Mouse (Mus musculus) lung, embryonic 15.5 days (tissue): Measurements from ENCODE around the gene Defb22. TPM values are rescaled to one million over a fixed set of nuclear protein-coding genes. Genes with fewer than 3 reads are reported as not detected.

Experiments
- ATAC-seq: fragments of 200-750 bp; cut with Nextera tagmentation; 2 replicates; pipeline ENCODE4 v1.8.0; 2017; ENCODE audit warnings: moderate number of reproducible peaks, borderline replicate concordance; ENCODE audit not compliant: low FRiP score, low TSS enrichment; ENCODE audit errors: extremely low read depth
- H3K27ac ChIP-seq: fragments of 300-500 bp; sonication (generic); 2 replicates; pipeline ENCODE4 v1.5.1; 2015; ENCODE audit warnings: moderate library complexity, mild to moderate bottlenecking, inconsistent platforms
- H3K27me3 ChIP-seq: fragments of 300-500 bp; sonication (generic); 2 replicates; pipeline ENCODE4 v1.6.1; 2015; ENCODE audit warnings: inconsistent platforms
- H3K36me3 ChIP-seq: fragments of 300-500 bp; sonication (generic); 2 replicates; pipeline ENCODE4 v1.6.1; 2015; ENCODE audit warnings: inconsistent platforms
- H3K4me1 ChIP-seq: fragments of 300-500 bp; sonication (generic); 2 replicates; pipeline ENCODE4 v1.6.1; 2015; ENCODE audit warnings: inconsistent platforms
- H3K4me2 ChIP-seq: fragments of 300-500 bp; sonication (generic); 2 replicates; pipeline ENCODE4 v1.6.1; 2015; ENCODE audit warnings: inconsistent platforms, mild to moderate bottlenecking, moderate library complexity
- H3K4me3 ChIP-seq: fragments of 300-500 bp; sonication (generic); 2 replicates; pipeline ENCODE4 v1.5.1; 2015; ENCODE audit warnings: mild to moderate bottlenecking, inconsistent platforms
- H3K9ac ChIP-seq: fragments of 300-500 bp; sonication (generic); 2 replicates; pipeline ENCODE4 v1.6.1; 2015; ENCODE audit warnings: inconsistent platforms
- H3K9me3 ChIP-seq: fragments of 300-500 bp; sonication (generic); 2 replicates; pipeline ENCODE4 v1.6.1; 2016; ENCODE audit warnings: inconsistent platforms
- WGBS: fragments of 180-500 bp; shearing (Covaris S2); methylation state at CpG from one replicate; pipeline ENCODE4 v1.1.7; 2015; 5-methylcytosine and 5-hydroxymethylcytosine counted together
- polyA plus RNA-seq: library from polyadenylated mRNA; unstranded; fragments of >200 nt; fragmentation: Nextera tagmentation; extraction: Ambion mirVana; gene quantifications from 2 replicates; pipeline ENCODE4 v1.2.1, GENCODE M21; 2015

Defb22 gene
- polyA plus RNA-seq, 1 experiment from 2014 or later, result not detected

- no peaks in the 10 kb centered on the region for H3K27me3 ChIP-seq
- no peak for ATAC-seq
- no peak overlapping the region for H3K4me3 ChIP-seq
- no peak overlapping the region for H3K4me2 ChIP-seq
- H3K9me3 ChIP-seq, result no peaks in the 10 kb centered on the region
- no peaks in the 10 kb centered on the region for H3K36me3 ChIP-seq
- no peaks in the 10 kb centered on the region for H3K4me1 ChIP-seq
- no peak overlapping the region for H3K27ac ChIP-seq
- WGBS, result 20% methylated on average over 3 of the region's 3 CpGs
- no peak overlapping the region for H3K9ac ChIP-seq
Observed at GRCm38 (mm10) chr2:152472434-152472833, 17.5 kb downstream of the Defb22 start.

- no peak overlapping the region for H3K4me2 ChIP-seq
- ATAC-seq, result no peak
Observed at GRCm38 (mm10) chr2:152470973-152471372, 19.0 kb downstream of the Defb22 start.

GRCm38 (mm10) chr2:152464570-152465150, 25.3 kb downstream of the Defb22 start, which contains the start of gene Defb23:
Gene Defb23, minus strand, starts transcription at chr2:152464620.
- no peak for ATAC-seq
- Histone ChIP-seq H3K27me3 (no peaks in the 10 kb centered on the region), H3K36me3 (no peaks in the 10 kb centered on the region), H3K4me3 (no peak within 1 kb of the TSS), H3K9me3 (no peaks in the 10 kb centered on the region), H3K9ac (no peak within 1 kb of the TSS), H3K4me1 (no peaks in the 10 kb centered on the region), H3K27ac (no peak within 1 kb of the TSS), H3K4me2 (no peak within 1 kb of the TSS)
- 87% methylated on average over 3 of the region's 3 CpGs for WGBS

More at GRCm38 (mm10) chr2:152470973-152471372, 19.0 kb downstream of the Defb22 start:
- Histone ChIP-seq H3K27me3 (no peaks in the 10 kb centered on the region), H3K36me3 (no peaks in the 10 kb centered on the region), H3K4me1 (no peaks in the 10 kb centered on the region), H3K27ac (no peak overlapping the region), H3K9ac (no peak overlapping the region), H3K4me3 (no peak overlapping the region), H3K9me3 (no peaks in the 10 kb centered on the region)
- WGBS, result 26% methylated on average over 7 of the region's 7 CpGs

DNA sequence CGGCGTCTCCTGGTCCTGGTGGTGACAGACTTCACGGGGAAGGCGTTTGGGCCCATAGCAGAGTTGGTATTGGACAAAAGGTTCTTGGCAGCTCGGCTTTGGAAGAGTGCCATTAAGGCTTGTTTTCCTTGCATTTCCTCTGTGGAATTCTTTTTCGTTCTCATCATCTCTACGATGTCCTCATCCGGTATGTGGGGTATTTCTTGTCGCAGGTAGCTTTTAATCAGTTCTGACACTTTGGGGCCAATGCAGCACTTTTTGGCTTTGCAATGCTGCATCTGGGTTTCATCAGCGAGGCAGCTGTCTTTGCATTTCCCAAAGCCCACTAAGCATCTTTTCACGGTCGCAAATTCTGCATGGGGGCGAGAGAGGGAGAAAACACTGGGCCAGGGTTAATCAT, 30.7 kb downstream of the Defb22 start:
- H3K36me3 ChIP-seq, result no peaks in the 10 kb centered on the region
- ATAC-seq, result no peak
- H3K27ac ChIP-seq, result no peak overlapping the region
- 46% methylated on average over 13 of the region's 13 CpGs for WGBS
- H3K27me3 ChIP-seq, result no peaks in the 10 kb centered on the region
- no peaks in the 10 kb centered on the region for H3K4me1 ChIP-seq
- no peak overlapping the region for H3K9ac ChIP-seq
- H3K9me3 ChIP-seq, result no peaks in the 10 kb centered on the region
- H3K4me2 ChIP-seq, result no peak overlapping the region
- H3K4me3 ChIP-seq, result no peak overlapping the region

DNA sequence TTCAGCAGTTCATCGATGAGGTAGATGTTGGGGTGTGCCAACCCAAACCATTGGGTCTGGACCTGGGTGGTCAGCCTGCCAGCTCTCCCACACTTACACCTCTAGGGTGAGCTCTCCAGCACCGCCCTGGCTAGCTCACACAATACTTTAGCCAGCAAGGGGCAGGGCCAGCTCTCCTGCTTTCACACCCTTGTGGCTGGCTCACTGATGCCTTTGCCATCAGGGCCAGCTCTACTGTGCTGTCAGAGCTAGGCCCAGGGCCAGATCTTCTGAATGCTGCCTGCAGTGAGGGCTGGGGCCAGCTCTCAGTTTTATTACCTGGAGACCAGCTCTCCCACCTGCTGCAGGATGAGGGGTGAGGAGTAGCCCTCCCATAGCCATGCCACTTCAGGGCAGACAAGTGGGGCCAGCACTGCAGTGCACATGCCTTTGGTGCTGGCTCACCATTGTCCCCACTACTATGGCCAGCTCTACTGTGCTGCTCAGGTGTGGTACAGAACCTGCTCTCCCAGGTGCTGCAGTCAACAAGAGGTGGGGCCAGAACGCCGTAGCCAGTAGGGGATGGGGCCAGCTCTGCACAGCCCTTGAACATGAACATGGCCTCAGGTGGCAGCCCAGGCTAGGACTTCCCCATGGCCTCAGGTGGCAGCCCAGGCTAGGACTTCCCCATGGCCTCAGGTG, 37.7 kb downstream of the Defb22 start:
- H3K4me2 ChIP-seq, result no peak overlapping the region
- WGBS, result 62% methylated on average over 4 of the region's 4 CpGs
- peak; percentile 33; the same call in 1 of the 2 replicates for ATAC-seq

DNA sequence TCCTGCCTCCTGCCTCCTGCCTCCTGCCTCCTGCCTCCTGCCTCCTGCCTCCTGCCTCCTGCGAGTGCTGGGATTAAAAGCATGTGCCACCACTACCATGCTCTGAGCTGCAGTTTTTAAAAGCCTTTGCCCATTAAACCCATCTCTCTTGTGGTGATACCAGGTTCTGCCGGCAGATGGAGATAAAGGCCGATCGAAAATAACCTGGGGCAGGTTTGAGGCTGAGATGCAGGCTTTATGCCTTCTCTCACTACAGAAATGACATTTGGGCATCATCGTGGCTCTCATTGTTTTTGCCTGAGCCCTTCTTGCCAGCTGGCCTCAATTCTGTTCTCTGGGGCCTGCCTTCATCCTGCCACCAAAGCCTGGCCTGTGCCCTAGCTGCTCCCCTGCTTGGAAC, 39.7 kb downstream of the Defb22 start:
- Histone ChIP-seq H3K27ac (no peak overlapping the region), H3K9me3 (no peaks in the 10 kb centered on the region), H3K27me3 (no peaks in the 10 kb centered on the region), H3K4me1 (no peaks in the 10 kb centered on the region), H3K9ac (no peak overlapping the region), H3K4me2 (no peak overlapping the region), H3K36me3 (no peaks in the 10 kb centered on the region), H3K4me3 (no peak overlapping the region)
- 3% methylated on average over 5 of the region's 5 CpGs for WGBS
- ATAC-seq, result no peak

More for the DNA sequence above, 37.7 kb downstream of the Defb22 start:
- no peak overlapping the region for H3K9ac ChIP-seq
- no peaks in the 10 kb centered on the region for H3K4me1 ChIP-seq
- no peak overlapping the region for H3K27ac ChIP-seq
- no peak overlapping the region for H3K4me3 ChIP-seq
- H3K9me3 ChIP-seq, result no peaks in the 10 kb centered on the region
- H3K27me3 ChIP-seq, result no peaks in the 10 kb centered on the region
- no peaks in the 10 kb centered on the region for H3K36me3 ChIP-seq

DNA sequence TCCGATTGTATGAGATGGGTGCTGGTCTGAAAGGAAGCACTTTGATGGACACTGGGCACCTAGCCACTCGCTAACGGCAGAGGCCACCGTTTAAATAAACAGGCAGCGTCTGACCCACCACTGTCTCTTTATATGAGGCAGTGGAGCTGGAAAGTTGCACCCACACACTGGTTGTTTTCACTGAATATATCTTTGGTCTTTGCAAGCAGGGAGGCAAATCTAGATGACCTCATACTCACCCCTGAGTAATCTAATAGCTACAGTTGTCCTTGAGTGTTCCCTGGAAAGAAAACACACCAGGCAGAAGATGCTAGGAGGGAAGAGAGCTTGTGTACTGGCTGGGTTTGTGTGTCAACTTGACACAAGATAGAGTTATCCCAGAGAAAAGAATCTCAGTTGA, 42.5 kb downstream of the Defb22 start:
- Histone ChIP-seq H3K9ac (no peak overlapping the region), H3K4me3 (no peak overlapping the region), H3K27ac (no peak overlapping the region), H3K36me3 (no peaks in the 10 kb centered on the region), H3K4me1 (no peaks in the 10 kb centered on the region), H3K27me3 (no peaks in the 10 kb centered on the region), H3K4me2 (no peak overlapping the region), H3K9me3 (no peaks in the 10 kb centered on the region)
- WGBS, result 17% methylated on average over 5 of the region's 5 CpGs
- no peak for ATAC-seq

DNA sequence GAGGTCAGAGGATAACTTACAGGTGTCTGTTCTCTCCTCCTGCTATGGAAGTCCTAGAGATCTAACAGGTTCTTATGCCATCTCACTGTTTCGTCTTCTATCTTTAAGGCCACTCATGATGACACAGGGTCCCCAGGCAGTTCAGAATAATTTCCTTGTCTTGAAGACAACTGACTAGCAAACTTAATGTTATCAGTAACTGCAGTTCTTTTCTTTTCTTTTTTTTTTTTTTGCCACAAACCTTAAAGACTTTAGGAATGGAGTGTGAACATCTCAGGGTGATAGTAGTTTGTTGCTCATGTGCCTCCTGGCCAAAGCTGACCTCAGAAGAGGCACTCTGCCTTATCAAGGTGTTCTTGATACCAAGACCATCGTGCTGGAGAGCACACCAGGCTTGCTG, 43.3 kb downstream of the Defb22 start:
- H3K4me1 ChIP-seq, result no peaks in the 10 kb centered on the region
- no peaks in the 10 kb centered on the region for H3K9me3 ChIP-seq
- H3K9ac ChIP-seq, result no peak overlapping the region
- no peak overlapping the region for H3K4me2 ChIP-seq
- no peak overlapping the region for H3K4me3 ChIP-seq
- no peak overlapping the region for H3K27ac ChIP-seq
- ATAC-seq, result no peak
- H3K27me3 ChIP-seq, result no peaks in the 10 kb centered on the region
- WGBS, result 45% methylated on average over 2 of the region's 2 CpGs
- H3K36me3 ChIP-seq, result no peaks in the 10 kb centered on the region

DNA sequence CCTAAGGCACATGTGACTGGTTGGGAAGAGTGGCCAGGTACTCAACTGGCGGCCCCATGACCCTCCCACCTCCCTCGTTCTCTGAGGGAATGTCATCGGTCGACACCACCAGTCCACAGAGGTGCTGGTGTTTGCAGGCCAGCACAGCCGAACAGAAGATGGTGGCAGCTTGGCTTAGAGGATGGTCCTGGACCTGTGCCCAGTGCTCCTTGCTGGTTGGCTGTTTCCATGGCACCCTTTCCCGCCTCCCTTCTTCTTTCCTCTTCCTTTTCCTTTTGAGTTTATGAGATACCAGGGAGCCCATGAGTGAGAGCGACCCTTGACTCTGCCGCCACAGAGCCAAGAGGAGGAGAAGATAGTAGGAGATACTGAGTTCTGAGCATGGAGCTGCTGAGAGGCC, 46.7 kb downstream of the Defb22 start:
- Histone ChIP-seq H3K9me3 (no peaks in the 10 kb centered on the region), H3K27me3 (no peaks in the 10 kb centered on the region)

DNA sequence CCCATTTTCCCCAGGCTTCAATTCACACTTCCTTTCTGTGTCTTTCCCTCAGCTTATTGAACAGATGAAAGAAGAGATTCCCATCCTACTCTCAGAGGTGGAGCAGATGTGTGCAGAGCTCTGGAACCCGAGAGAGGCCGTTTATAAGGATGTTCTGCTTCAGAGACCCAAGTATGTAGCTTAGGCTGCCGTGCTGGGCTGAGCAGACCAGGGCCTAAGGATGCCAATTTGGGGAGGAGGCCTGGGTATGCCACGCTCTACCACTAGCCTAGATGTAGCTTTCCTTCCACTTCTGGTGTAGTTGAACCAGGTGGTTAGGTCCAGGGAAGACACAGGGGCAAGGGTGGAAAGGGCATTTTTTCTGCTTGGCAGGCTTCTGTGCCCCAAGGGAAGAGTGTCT, 47.6 kb downstream of the Defb22 start:
- Histone ChIP-seq H3K4me1 (peaks cover 7% of the 10 kb centered on the region; the same call in 1 of the 2 replicates), H3K4me3 (no peak overlapping the region), H3K27me3 (no peaks in the 10 kb centered on the region), H3K4me2 (no peak overlapping the region), H3K9me3 (no peaks in the 10 kb centered on the region), H3K9ac (no peak overlapping the region), H3K36me3 (no peaks in the 10 kb centered on the region), H3K27ac (no peak overlapping the region)
- no peak for ATAC-seq
- 72% methylated on average over 4 of the region's 4 CpGs for WGBS

More for the DNA sequence above, 46.7 kb downstream of the Defb22 start:
- WGBS, result 76% methylated on average over 8 of the region's 8 CpGs
- H3K36me3 ChIP-seq, result no peaks in the 10 kb centered on the region
- H3K4me3 ChIP-seq, result no peak overlapping the region
- ATAC-seq, result no peak
- H3K9ac ChIP-seq, result no peak overlapping the region
- no peak overlapping the region for H3K4me2 ChIP-seq
- no peak overlapping the region for H3K27ac ChIP-seq
- no peaks in the 10 kb centered on the region for H3K4me1 ChIP-seq

GRCm38 (mm10) chr2:152439833-152440232, 50.1 kb downstream of the Defb22 start:
- Histone ChIP-seq H3K4me3 (no peak overlapping the region), H3K27ac (peak overlapping the region; percentile 46), H3K4me1 (peaks cover 10% of the 10 kb centered on the region; the same call in 1 of the 2 replicates), H3K27me3 (no peaks in the 10 kb centered on the region), H3K36me3 (no peaks in the 10 kb centered on the region), H3K9me3 (no peaks in the 10 kb centered on the region), H3K4me2 (no peak overlapping the region), H3K9ac (0 out of 2 replicates have a peak overlapping the region, but pooled peaks have one; percentile 3)
- ATAC-seq, result no peak
- 57% methylated on average over 2 of the region's 2 CpGs for WGBS

GRCm38 (mm10) chr2:152438963-152439362, 51.0 kb downstream of the Defb22 start:
- H3K4me3 ChIP-seq, result no peak overlapping the region
- no peaks in the 10 kb centered on the region for H3K27me3 ChIP-seq
- WGBS, result 64% methylated on average over 1 of the region's 1 CpGs
- ATAC-seq, result no peak
- peak overlapping the region; percentile 46; the same call in 1 of the 2 replicates for H3K27ac ChIP-seq
- H3K9ac ChIP-seq, result no peak overlapping the region
- H3K4me2 ChIP-seq, result no peak overlapping the region
- H3K4me1 ChIP-seq, result peaks cover 10% of the 10 kb centered on the region; the same call in 1 of the 2 replicates
- no peaks in the 10 kb centered on the region for H3K9me3 ChIP-seq
- H3K36me3 ChIP-seq, result no peaks in the 10 kb centered on the region
